Mouse (Mus musculus): Measurements from ENCODE around the gene Zfhx3. TPM values are rescaled to one million over a fixed set of nuclear protein-coding genes. Genes with fewer than 3 reads are reported as not detected.

The Zfhx3 gene
- total and polyA plus RNA-seq, 3 experiments: 0.23 to 2.5 TPM; not detected in 1

- no peak for DNase-seq (ENCODE audit: low read depth, low spot score)
- no peak for TF ChIP-seq MEF2A (IDR thresholded peaks at IDR 0.05; ENCODE audit: extremely low read depth, insufficient replicate concordance, low read depth, low read length, poor library complexity, severe bottlenecking)
- TF ChIP-seq GATA1 (IDR thresholded peaks at IDR 0.05; ENCODE audit: low read depth, low read length): no peak
- no peak for TF ChIP-seq JUND (IDR thresholded peaks at IDR 0.05; ENCODE audit: low read depth, low read length)
- TF ChIP-seq MAX (IDR thresholded peaks at IDR 0.05; ENCODE audit: low read length): no peak
- no peak for TF ChIP-seq CTCF (IDR thresholded peaks at IDR 0.05 in 2 of 3, conservative IDR thresholded peaks at IDR 0.05 in 1 of 3; ENCODE audit: control insufficient read depth in 1 of 3, insufficient read depth in 1 of 3, low read depth in 2 of 3, low read length in 3 of 3, poor library complexity in 1 of 3, severe bottlenecking in 1 of 3)
- no peak for TF ChIP-seq ZMIZ1 (IDR thresholded peaks at IDR 0.05; ENCODE audit: low read depth, low read length)
- TF ChIP-seq MYB (IDR thresholded peaks at IDR 0.05; ENCODE audit: low read depth, low read length): no peak
- no peak overlapping the region for H3K4me3 ChIP-seq (ENCODE audit: control insufficient read depth in 1 of 2, insufficient read depth in 1 of 2, low read depth in 2 of 2, low read length in 2 of 2)
Observed at GRCm38 (mm10) chr8:108220511-108220910, 278.1 kb downstream of the Zfhx3 start.

GRCm38 (mm10) chr8:108222091-108222490 lies 279.6 kb downstream of the Zfhx3 start:
- TF ChIP-seq ZMIZ1 (IDR thresholded peaks at IDR 0.05; ENCODE audit: low read depth, low read length) (no peak), POLR2AphosphoS2 (IDR thresholded peaks at IDR 0.05; ENCODE audit: low read length) (no peak), RCOR1 (IDR thresholded peaks at IDR 0.05; ENCODE audit: low read depth, low read length) (no peak), NELFE (IDR thresholded peaks at IDR 0.05; ENCODE audit: low read depth, low read length) (no peak), RAD21 (IDR thresholded peaks at IDR 0.05; ENCODE audit: low read depth, low read length) (no peak), ZC3H11A (IDR thresholded peaks at IDR 0.05; ENCODE audit: low read depth, low read length) (no peak), CHD1 (IDR thresholded peaks at IDR 0.05; ENCODE audit: low read depth, low read length) (no peak), POLR2A (IDR thresholded peaks at IDR 0.05; ENCODE audit: control insufficient read depth in 1 of 2, insufficient read depth in 1 of 2, low read depth in 1 of 2, low read length in 2 of 2, poor library complexity in 1 of 2) (no peak), MXI1 (IDR thresholded peaks at IDR 0.05; ENCODE audit: low read depth, low read length) (no peak), ETS1 (IDR thresholded peaks at IDR 0.05; ENCODE audit: low read depth, low read length) (no peak), MAFK (IDR thresholded peaks at IDR 0.05; ENCODE audit: borderline replicate concordance, low read depth, low read length) (no peak), KAT2A (conservative IDR thresholded peaks at IDR 0.05; ENCODE audit: low read depth, low read length) (no peak), HCFC1 (IDR thresholded peaks at IDR 0.05; ENCODE audit: low read depth, low read length) (no peak), MAZ (IDR thresholded peaks at IDR 0.05; ENCODE audit: low read depth, low read length) (no peak), SMC3 (IDR thresholded peaks at IDR 0.05; ENCODE audit: low read depth, low read length) (no peak), NRF1 (IDR thresholded peaks at IDR 0.05; ENCODE audit: insufficient read depth, low read depth, low read length, poor library complexity, severe bottlenecking) (no peak), MAX (IDR thresholded peaks at IDR 0.05; ENCODE audit: low read length) (no peak), MYC (IDR thresholded peaks at IDR 0.05; ENCODE audit: low read depth, low read length) (no peak), USF2 (IDR thresholded peaks at IDR 0.05; ENCODE audit: borderline replicate concordance in 1 of 2, insufficient read depth in 1 of 2, low read depth in 1 of 2, low read length in 2 of 2) (no peak), E2F4 (IDR thresholded peaks at IDR 0.05; ENCODE audit: borderline replicate concordance, low read depth, low read length) (no peak)
- Histone ChIP-seq H3K36me3 (ENCODE audit: control insufficient read depth in 1 of 2, insufficient read depth in 2 of 2, low read length in 2 of 2) (no peaks in the 10 kb centered on the region), H3K79me2 (ENCODE audit: control insufficient read depth, insufficient read depth, low read length, poor library complexity) (no peaks in the 10 kb centered on the region), H3K27ac (ENCODE audit: control insufficient read depth, low read depth, low read length) (no peak overlapping the region), H3K9ac (ENCODE audit: control insufficient read depth, low read depth, low read length, poor library complexity, severe bottlenecking) (no peak overlapping the region), H3K4me1 (ENCODE audit: control insufficient read depth in 1 of 2, insufficient read depth in 2 of 2, low read length in 2 of 2) (no peaks in the 10 kb centered on the region), H3K9me3 (replicated peaks; ENCODE audit: insufficient read depth, low read length) (no peaks in the 10 kb centered on the region), H3K4me3 (ENCODE audit: control insufficient read depth in 1 of 2, insufficient read depth in 1 of 2, low read depth in 2 of 2, low read length in 2 of 2) (no peak overlapping the region), H3K27me3 (ENCODE audit: control insufficient read depth in 1 of 2, insufficient read depth in 2 of 2, low read length in 2 of 2) (no peaks in the 10 kb centered on the region)
- no peak for DNase-seq (ENCODE audit: low read depth, low spot score)

More at GRCm38 (mm10) chr8:108220511-108220910, 278.1 kb downstream of the Zfhx3 start:
- no peaks in the 10 kb centered on the region for H3K4me1 ChIP-seq (ENCODE audit: control insufficient read depth in 1 of 2, insufficient read depth in 2 of 2, low read length in 2 of 2)
- H3K9ac ChIP-seq (ENCODE audit: control insufficient read depth, low read depth, low read length, poor library complexity, severe bottlenecking): no peak overlapping the region
- no peaks in the 10 kb centered on the region for H3K9me3 ChIP-seq (replicated peaks; ENCODE audit: insufficient read depth, low read length)
- H3K27ac ChIP-seq (ENCODE audit: control insufficient read depth, low read depth, low read length): no peak overlapping the region
- H3K36me3 ChIP-seq (ENCODE audit: control insufficient read depth in 1 of 2, insufficient read depth in 2 of 2, low read length in 2 of 2): no peaks in the 10 kb centered on the region
- no peaks in the 10 kb centered on the region for H3K27me3 ChIP-seq (ENCODE audit: control insufficient read depth in 1 of 2, insufficient read depth in 2 of 2, low read length in 2 of 2)
- no peaks in the 10 kb centered on the region for H3K79me2 ChIP-seq (ENCODE audit: control insufficient read depth, insufficient read depth, low read length, poor library complexity)

All from MEL (cell line).